Comparison of ENCODE assay signal across 8 mouse cellular contexts in genomic region chr11:110399240-110400150, GRCm38 (mm10). TPM values are rescaled to one million over a fixed set of nuclear protein-coding genes. Genes with fewer than 3 reads are reported as not detected.
DNase-seq lines count a peak whose midpoint lies in the region; ATAC-seq and TF ChIP-seq lines count a peak whose summit lies in the region.

No protein-coding gene starts in this region.

- no peak for TF ChIP-seq POLR2A in bone marrow macrophage, adult 2 months (IDR thresholded peaks at IDR 0.05; ENCODE audit: borderline replicate concordance, low read depth, low read length)

- peaks cover 16% of the 10 kb centered on the region for H3K4me1 ChIP-seq in kidney, embryonic 14.5 days (ENCODE audit: control insufficient read depth, insufficient read depth, low read length)
- peaks cover 10% of the 10 kb centered on the region for H3K4me1 ChIP-seq in bone marrow macrophage, adult 2 months (ENCODE audit: control insufficient read depth, insufficient read depth, low read length)
- H3K4me1 ChIP-seq in hindbrain, embryonic 13.5 days (replicated peaks) = peaks cover 51% of the 10 kb centered on the region
- H3K4me1 ChIP-seq in midbrain, embryonic 12.5 days = peaks cover 36% of the 10 kb centered on the region

- no peak; the same call in 1 of the 2 replicates for ATAC-seq in kidney, embryonic 14.5 days (ENCODE audit: low FRiP score, low TSS enrichment)
- ATAC-seq in hindbrain, embryonic 13.5 days (ENCODE audit: low FRiP score) = peak; percentile 39; the same call in 1 of the 2 replicates
- ATAC-seq in midbrain, embryonic 12.5 days (ENCODE audit: low FRiP score, low read depth) = peak; percentile 60; the same call in 1 of the 2 replicates

- no peaks in the 10 kb centered on the region for H3K36me3 ChIP-seq in kidney, embryonic 14.5 days (ENCODE audit: control insufficient read depth, insufficient read depth, low read length)
- no peaks in the 10 kb centered on the region for H3K36me3 ChIP-seq in hindbrain, embryonic 13.5 days
- no peaks in the 10 kb centered on the region for H3K36me3 ChIP-seq in midbrain, embryonic 12.5 days

- no peak for TF ChIP-seq CTCF in bone marrow macrophage, adult 2 months (IDR thresholded peaks at IDR 0.05; ENCODE audit: low read depth, low read length)

- no peaks in the 10 kb centered on the region for H3K9me3 ChIP-seq in kidney, embryonic 14.5 days (ENCODE audit: control insufficient read depth, low read length)
- no peaks in the 10 kb centered on the region for H3K9me3 ChIP-seq in hindbrain, embryonic 13.5 days
- no peaks in the 10 kb centered on the region for H3K9me3 ChIP-seq in midbrain, embryonic 12.5 days

- peak overlapping the region; percentile 62 for H3K4me3 ChIP-seq in kidney, embryonic 14.5 days (ENCODE audit: low read length)
- peak overlapping the region; percentile 74 for H3K4me3 ChIP-seq in bone marrow macrophage, adult 2 months (ENCODE audit: insufficient read depth, low read length)
- H3K4me3 ChIP-seq in hindbrain, embryonic 13.5 days = peak overlapping the region; percentile 66
- peak overlapping the region; percentile 51 for H3K4me3 ChIP-seq in midbrain, embryonic 12.5 days

- peak overlapping the region; percentile 63 for H3K4me2 ChIP-seq in kidney, embryonic 14.5 days (replicated peaks; ENCODE audit: low read depth, low read length)
- peak overlapping the region; percentile 67 for H3K4me2 ChIP-seq in hindbrain, embryonic 13.5 days
- peak overlapping the region; percentile 54 for H3K4me2 ChIP-seq in midbrain, embryonic 12.5 days (replicated peaks)

- WGBS in kidney, embryonic 14.5 days = 8% methylated on average over 15 of the region's 15 CpGs
- 9% methylated on average over 15 of the region's 15 CpGs for WGBS in hindbrain, embryonic 13.5 days
- WGBS in midbrain, embryonic 12.5 days = 5% methylated on average over 15 of the region's 15 CpGs

- no peaks in the 10 kb centered on the region for H3K27me3 ChIP-seq in kidney, embryonic 14.5 days (ENCODE audit: control insufficient read depth, insufficient read depth, low read length)
- 0 out of 2 replicates have a peak, but pooled peaks cover 7% of the 10 kb centered on the region for H3K27me3 ChIP-seq in hindbrain, embryonic 13.5 days
- peaks cover 12% of the 10 kb centered on the region; the same call in 1 of the 2 replicates for H3K27me3 ChIP-seq in midbrain, embryonic 12.5 days

- H3K9ac ChIP-seq in kidney, embryonic 14.5 days (ENCODE audit: low read depth, low read length) = peak overlapping the region; percentile 53; the same call in 1 of the 2 replicates
- H3K9ac ChIP-seq in hindbrain, embryonic 13.5 days = peak overlapping the region; percentile 78
- peak overlapping the region; percentile 61 for H3K9ac ChIP-seq in midbrain, embryonic 12.5 days (replicated peaks)

- DNase-seq in kidney, postnatal 4 days = no peak
- no peak for DNase-seq in T-cell, adult 2 months (ENCODE audit: low spot score)
- no peak for DNase-seq in ovary, postnatal 36 days (ENCODE audit: low spot score)
- no peak for DNase-seq in cerebellum, adult 18-20 months

- no peak overlapping the region for H3K27ac ChIP-seq in kidney, embryonic 14.5 days (ENCODE audit: low read depth, low read length)
- H3K27ac ChIP-seq in bone marrow macrophage, adult 2 months (ENCODE audit: insufficient read depth, low read depth, low read length) = peak overlapping the region; percentile 40
- peak overlapping the region; percentile 23; the same call in 1 of the 2 replicates for H3K27ac ChIP-seq in hindbrain, embryonic 13.5 days
- H3K27ac ChIP-seq in midbrain, embryonic 12.5 days (replicated peaks) = no peak overlapping the region

RNA-seq across cellular contexts. Expression of gene Map2k6, which starts 0.6 kb away (rescaled TPM):
- polyA plus RNA-seq in kidney, embryonic 14.5 days (2014; fragmentation: Nextera tagmentation; extraction: Ambion mirVana) = 20.2 and 26.6 TPM in 2 replicates
- polyA plus RNA-seq in bone marrow macrophage, adult 2 months (2012; ENCODE audit: insufficient read depth, insufficient read length, missing spikeins) = 1.6 and 3.6 TPM in 2 replicates
- polyA plus RNA-seq in hindbrain, embryonic 13.5 days (2015; fragmentation: Nextera tagmentation; extraction: Ambion mirVana) = 26.6 and 33.6 TPM in 2 replicates
- 27.6 and 31.5 TPM in 2 replicates for polyA plus RNA-seq in midbrain, embryonic 12.5 days (2016; fragmentation: Nextera tagmentation; extraction: Ambion mirVana)

Comparison
In these comparisons a context has a peak if more than half of its experiments do, and no peak if none do; other contexts are left out.
1. H3K27ac ChIP-seq: peak in bone marrow macrophage, adult 2 months (single experiment) and hindbrain, embryonic 13.5 days (single experiment); none in kidney, embryonic 14.5 days (single experiment) and midbrain, embryonic 12.5 days (single experiment).
2. Peak in every context shown above with its lines, with median percentiles within 50 percentile points of each other: H3K4me2 ChIP-seq, H3K4me3 ChIP-seq and H3K9ac ChIP-seq.